Mouse (Mus musculus): ENCODE data around the gene Ccdc63.

DNA sequence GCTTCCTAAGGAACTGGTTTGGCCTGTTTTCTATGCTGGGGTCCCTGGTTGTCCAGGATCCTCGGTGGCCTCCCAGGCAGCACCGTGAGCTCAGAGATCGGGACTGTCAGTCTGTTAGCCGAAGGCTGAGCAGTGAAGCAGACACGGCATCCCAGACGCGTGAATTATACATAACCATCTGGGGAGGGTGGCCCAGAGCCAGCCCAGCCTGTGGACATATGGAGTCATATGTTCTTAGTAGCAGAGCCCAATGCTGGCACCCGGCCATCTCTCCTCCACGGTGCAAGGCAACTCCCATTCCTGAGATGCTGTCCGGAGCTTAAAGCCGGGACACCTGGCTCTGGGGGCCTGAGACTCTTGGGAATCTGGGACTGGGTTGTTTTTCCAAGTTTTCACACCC lies 59.7 kb downstream of the Ccdc63 start:
- TF ChIP-seq CTCF (IDR thresholded peaks at IDR 0.05; ENCODE audit: control insufficient read depth, insufficient read depth, low read length) = no peak
- TF ChIP-seq POLR2A (IDR thresholded peaks at IDR 0.05; ENCODE audit: borderline replicate concordance, control insufficient read depth, low read depth, low read length) = no peak
